Mouse (Mus musculus) limb, embryonic 12.5 days (tissue): ENCODE data around the gene 4930467E23Rik. TPM values are rescaled to one million over a fixed set of nuclear protein-coding genes. Genes with fewer than 3 reads are reported as not detected.
"Not testable (repeated sequence)": the region's sequence is repeated elsewhere in the genome, so short reads cannot be mapped to it uniquely, and the experiment has no call there.

Experiments used
- ATAC-seq: fragments of 200-750 bp; cut with Nextera tagmentation; 2 replicates; pipeline ENCODE4 v1.8.0; 2017; ENCODE audit warnings: low read depth, moderate TSS enrichment; ENCODE audit not compliant: insufficient number of reproducible peaks, insufficient read depth, low FRiP score, low TSS enrichment
- H3K27ac ChIP-seq: fragments of 300-500 bp; sonication (generic); 2 replicates; pipeline ENCODE4 v1.5.1; 2016; ENCODE audit warnings: mild to moderate bottlenecking, moderate library complexity
- H3K27me3 ChIP-seq: fragments of 300-500 bp; sonication (generic); 2 replicates; pipeline ENCODE4 v1.6.1; 2016; ENCODE audit warnings: mild to moderate bottlenecking, moderate library complexity
- H3K36me3 ChIP-seq: fragments of 300-500 bp; sonication (generic); 2 replicates; pipeline ENCODE4 v1.6.1; 2016; ENCODE audit warnings: mild to moderate bottlenecking, moderate library complexity
- H3K4me1 ChIP-seq: fragments of 300-500 bp; sonication (generic); replicated peaks from 2 replicates; pipeline ENCODE4 v1.6.1; 2016
- H3K4me2 ChIP-seq: fragments of 300-500 bp; sonication (generic); 2 replicates; pipeline ENCODE4 v1.6.1; 2016; ENCODE audit warnings: mild to moderate bottlenecking, moderate library complexity
- H3K4me3 ChIP-seq: fragments of 300-500 bp; sonication (generic); replicated peaks from 2 replicates; pipeline ENCODE4 v1.5.1; 2016; ENCODE audit warnings: mild to moderate bottlenecking
- H3K9ac ChIP-seq: fragments of 300-500 bp; sonication (generic); replicated peaks from 2 replicates; pipeline ENCODE4 v1.6.1; 2016; ENCODE audit warnings: mild to moderate bottlenecking, moderate library complexity
- H3K9me3 ChIP-seq: fragments of 300-500 bp; sonication (generic); 2 replicates; pipeline ENCODE4 v1.6.1; 2016; ENCODE audit warnings: mild to moderate bottlenecking, moderate library complexity
- WGBS: fragments of 180-500 bp; shearing (Covaris S2); methylation state at CpG from one replicate; pipeline ENCODE4 v1.1.7; 2016; 5-methylcytosine and 5-hydroxymethylcytosine counted together
- polyA plus RNA-seq: library from polyadenylated mRNA; unstranded; fragments of >200 nt; fragmentation: Nextera tagmentation; extraction: Ambion mirVana; gene quantifications from 2 replicates; pipeline ENCODE4 v1.2.1, GENCODE M21; 2016

The 4930467E23Rik gene
- polyA plus RNA-seq: not detected in 2 replicates

- H3K27me3 ChIP-seq, H3K9me3 ChIP-seq, H3K27ac ChIP-seq, H3K4me1 ChIP-seq, ATAC-seq, H3K4me3 ChIP-seq, H3K36me3 ChIP-seq, H3K9ac ChIP-seq, H3K4me2 ChIP-seq: not testable (repeated sequence)
- WGBS: no CpG with 5 or more reads among the region's 2 CpGs
Measured at GRCm38 (mm10) chr8:19729276-19729675, at the start of gene 4930467E23Rik. Gene 4930467E23Rik, plus strand, starts transcription at chr8:19729576.

- not testable (repeated sequence) for H3K36me3 ChIP-seq, ATAC-seq
- WGBS: 71% methylated on average over 1 of the region's 3 CpGs
Measured at GRCm38 (mm10) chr8:19682311-19682710, 47.1 kb upstream of the 4930467E23Rik start.

GRCm38 (mm10) chr8:19685476-19685875 lies 43.9 kb upstream of the 4930467E23Rik start:
- not testable (repeated sequence) for H3K4me3 ChIP-seq, H3K27me3 ChIP-seq, H3K36me3 ChIP-seq, ATAC-seq, H3K9ac ChIP-seq, H3K4me1 ChIP-seq, H3K4me2 ChIP-seq, H3K27ac ChIP-seq, H3K9me3 ChIP-seq
- WGBS: 76% methylated on average over 3 of the region's 3 CpGs

More at GRCm38 (mm10) chr8:19682311-19682710, 47.1 kb upstream of the 4930467E23Rik start:
- not testable (repeated sequence) for H3K4me3 ChIP-seq, H3K4me2 ChIP-seq, H3K27me3 ChIP-seq, H3K4me1 ChIP-seq, H3K27ac ChIP-seq, H3K9ac ChIP-seq, H3K9me3 ChIP-seq

- WGBS: 85% methylated on average over 6 of the region's 6 CpGs
Measured at GRCm38 (mm10) chr8:19688802-19689525, 40.4 kb upstream of the 4930467E23Rik start.

GRCm38 (mm10) chr8:19689745-19690144 lies 39.6 kb upstream of the 4930467E23Rik start:
- H3K9me3 ChIP-seq, ATAC-seq, H3K4me1 ChIP-seq: not testable (repeated sequence)

More at GRCm38 (mm10) chr8:19688802-19689525, 40.4 kb upstream of the 4930467E23Rik start:
- H3K36me3 ChIP-seq, H3K4me2 ChIP-seq, H3K4me1 ChIP-seq, H3K27me3 ChIP-seq, ATAC-seq, H3K9me3 ChIP-seq, H3K4me3 ChIP-seq, H3K9ac ChIP-seq, H3K27ac ChIP-seq: not testable (repeated sequence)

GRCm38 (mm10) chr8:19691421-19691820 lies 38.0 kb upstream of the 4930467E23Rik start:
- not testable (repeated sequence) for ATAC-seq, H3K9ac ChIP-seq, H3K27ac ChIP-seq, H3K4me2 ChIP-seq, H3K36me3 ChIP-seq, H3K4me1 ChIP-seq, H3K9me3 ChIP-seq, H3K27me3 ChIP-seq, H3K4me3 ChIP-seq
- WGBS: 83% methylated on average over 6 of the region's 6 CpGs

More at GRCm38 (mm10) chr8:19689745-19690144, 39.6 kb upstream of the 4930467E23Rik start:
- H3K27ac ChIP-seq, H3K9ac ChIP-seq, H3K4me2 ChIP-seq, H3K27me3 ChIP-seq, H3K4me3 ChIP-seq, H3K36me3 ChIP-seq: not testable (repeated sequence)
- WGBS: 90% methylated on average over 1 of the region's 1 CpGs

GRCm38 (mm10) chr8:19697497-19698077 lies 31.8 kb upstream of the 4930467E23Rik start:
- H3K27ac ChIP-seq, H3K27me3 ChIP-seq, H3K4me1 ChIP-seq, ATAC-seq, H3K9ac ChIP-seq, H3K36me3 ChIP-seq, H3K4me2 ChIP-seq, H3K4me3 ChIP-seq, H3K9me3 ChIP-seq: not testable (repeated sequence)
- WGBS: 81% methylated on average over 11 of the region's 11 CpGs

GRCm38 (mm10) chr8:19698123-19698522 lies 31.3 kb upstream of the 4930467E23Rik start:
- not testable (repeated sequence) for ATAC-seq, H3K4me2 ChIP-seq, H3K27me3 ChIP-seq, H3K4me3 ChIP-seq, H3K9me3 ChIP-seq, H3K4me1 ChIP-seq, H3K36me3 ChIP-seq, H3K9ac ChIP-seq, H3K27ac ChIP-seq
- WGBS: 79% methylated on average over 6 of the region's 6 CpGs

- H3K36me3 ChIP-seq: not testable (repeated sequence)
Measured at GRCm38 (mm10) chr8:19698722-19699121, 30.7 kb upstream of the 4930467E23Rik start.

GRCm38 (mm10) chr8:19701326-19701725 lies 28.1 kb upstream of the 4930467E23Rik start:
- WGBS: 90% methylated on average over 2 of the region's 2 CpGs
- H3K9me3 ChIP-seq, H3K4me2 ChIP-seq, H3K4me3 ChIP-seq, H3K27ac ChIP-seq, H3K4me1 ChIP-seq, ATAC-seq, H3K27me3 ChIP-seq, H3K36me3 ChIP-seq, H3K9ac ChIP-seq: not testable (repeated sequence)

More at GRCm38 (mm10) chr8:19698722-19699121, 30.7 kb upstream of the 4930467E23Rik start:
- not testable (repeated sequence) for H3K4me3 ChIP-seq, H3K4me1 ChIP-seq, H3K9ac ChIP-seq, H3K27ac ChIP-seq, ATAC-seq, H3K9me3 ChIP-seq, H3K27me3 ChIP-seq, H3K4me2 ChIP-seq
- WGBS: 80% methylated on average over 4 of the region's 4 CpGs

GRCm38 (mm10) chr8:19702276-19702675 lies 27.1 kb upstream of the 4930467E23Rik start:
- not testable (repeated sequence) for H3K4me1 ChIP-seq, H3K27me3 ChIP-seq, ATAC-seq, H3K4me2 ChIP-seq, H3K9ac ChIP-seq, H3K36me3 ChIP-seq, H3K4me3 ChIP-seq, H3K27ac ChIP-seq
- 68% methylated on average over 2 of the region's 2 CpGs for WGBS
- H3K9me3 ChIP-seq: peaks cover 11% of the 10 kb centered on the region
